Comparison of ENCODE assay signal across 14 mouse cellular contexts in genomic region chr1:164628840-164629239, GRCm38 (mm10).
DNase-seq lines count a peak whose midpoint lies in the region; ATAC-seq and TF ChIP-seq lines count a peak whose summit lies in the region.
"Had no signal": no experiment of that assay in that cellular context is flagged by ENCODE, and none has a peak within 500 bp of the region (broad histone marks: within the 10 kb centered on the region; RNA-seq: fewer than 3 reads in every experiment).

No protein-coding gene starts in this region.

- ATAC-seq in heart, embryonic 11.5 days (replicated peaks; ENCODE audit: insufficient number of reproducible peaks, low FRiP score, low TSS enrichment) = no peak
- peak; percentile 96 for ATAC-seq in Patski

- H3K27ac ChIP-seq in heart, embryonic 11.5 days (ENCODE audit: low read depth, low read length) = no peak overlapping the region
- H3K27ac ChIP-seq: hindbrain, embryonic 13.5 days; liver, embryonic 15.5 days; neural tube, embryonic 13.5 days had no signal

- no peaks in the 10 kb centered on the region for H3K9me3 ChIP-seq in heart, embryonic 11.5 days (replicated peaks; ENCODE audit: control insufficient read depth, low read length)
- H3K9me3 ChIP-seq: liver, embryonic 15.5 days; neural tube, embryonic 13.5 days had no signal

- H3K4me2 ChIP-seq in heart, embryonic 11.5 days = no peak overlapping the region
- H3K4me2 ChIP-seq: hindbrain, embryonic 13.5 days; liver, embryonic 15.5 days; midbrain, embryonic 11.5 days; neural tube, embryonic 13.5 days had no signal

- WGBS in heart, embryonic 11.5 days (ENCODE audit: insufficient replicate concordance) = 81% methylated on average over 8 of the region's 8 CpGs

- no peak overlapping the region for H3K9ac ChIP-seq in heart, embryonic 11.5 days (ENCODE audit: low read depth, low read length)
- H3K9ac ChIP-seq: hindbrain, embryonic 13.5 days; liver, embryonic 15.5 days; neural tube, embryonic 13.5 days had no signal

- H3K27me3 ChIP-seq in heart, embryonic 11.5 days (ENCODE audit: control insufficient read depth, insufficient read depth, low read length) = no peaks in the 10 kb centered on the region
- no peaks in the 10 kb centered on the region for H3K27me3 ChIP-seq in Patski
- H3K27me3 ChIP-seq: hindbrain, embryonic 13.5 days; liver, embryonic 15.5 days; neural tube, embryonic 13.5 days had no signal

- in situ Hi-C loops in Patski (cut with MboI; ENCODE audit: low pct_unique_long_range_greater_than_20kb) = no loop called here

- intact Hi-C loops in heart, postnatal 10 days (cut with DNase I) = no loop called here

- CTCF ChIA-PET in Patski (lab: Charles Lee) = interaction anchor here (1.2 kb wide), 1 partner anchor 88 kb away, joined by 3 read pairs; no protein-coding TSS in a partner anchor

- no peak for TF ChIP-seq CTCF in Patski (IDR thresholded peaks at IDR 0.05)

- no peaks in the 10 kb centered on the region for H3K4me1 ChIP-seq in heart, embryonic 11.5 days (ENCODE audit: control insufficient read depth, insufficient read depth, low read length)
- H3K4me1 ChIP-seq: hindbrain, embryonic 13.5 days; liver, embryonic 15.5 days; neural tube, embryonic 13.5 days had no signal

- POLR2A ChIA-PET in Patski (lab: Charles Lee) = interaction anchor here (0.7 to 1.0 kb wide), 3 partner anchors 121 to 184 kb away, joined by 3 to 6 read pairs (median 5); no protein-coding TSS in a partner anchor

- peak; percentile 95 for DNase-seq in heart, adult 11 months
- DNase-seq in Patski (ENCODE audit: low read depth, low spot score) = peak; percentile 89
- DNase-seq in heart, postnatal 10 days = peak; percentile 43
- peak; percentile 47 for DNase-seq in lung, postnatal 10 days
- DNase-seq in natural killer cell, adult 2 months (ENCODE audit: low spot score in 2 of 2) = no peak
- DNase-seq in spleen, postnatal 14 days (ENCODE audit: low spot score in 2 of 2) = no peak
- no peak for DNase-seq in urinary bladder, postnatal 36 days (ENCODE audit: low spot score in 2 of 2)
- DNase-seq: left cerebral cortex, postnatal 4 days had no signal

- H3K4me3 ChIP-seq in heart, embryonic 11.5 days (ENCODE audit: low read depth, low read length) = no peak overlapping the region
- H3K4me3 ChIP-seq: erythroblast, embryonic 14.5 days; hindbrain, embryonic 13.5 days; liver, embryonic 15.5 days; neural tube, embryonic 13.5 days had no signal

- no peaks in the 10 kb centered on the region for H3K36me3 ChIP-seq in heart, embryonic 11.5 days (ENCODE audit: control insufficient read depth, insufficient read depth, low read length)
- H3K36me3 ChIP-seq: hindbrain, embryonic 13.5 days; liver, embryonic 15.5 days; neural tube, embryonic 13.5 days had no signal

Comparison
In these comparisons a context has a peak if more than half of its experiments do, and no peak if none do; other contexts are left out.
1. DNase-seq: peak in heart, adult 11 months (single experiment), Patski (single experiment), heart, postnatal 10 days (2 of 2) and lung, postnatal 10 days (single experiment); none in natural killer cell, adult 2 months (0 of 2), spleen, postnatal 14 days (0 of 2) and urinary bladder, postnatal 36 days (0 of 2).